Mouse (Mus musculus): Measurements from ENCODE around the gene Hilpda. TPM values are rescaled to one million over a fixed set of nuclear protein-coding genes. Genes with fewer than 3 reads are reported as not detected.

Gene Hilpda
- polyA plus RNA-seq, 1 experiment from 2014 or later: 29.2 TPM

- no peak for DNase-seq (ENCODE audit: low spot score)
- WGBS: 88% methylated on average over 16 of the region's 16 CpGs
- H3K9ac ChIP-seq (ENCODE audit: low read length): no peak overlapping the region
- no peaks in the 10 kb centered on the region for H3K9me3 ChIP-seq (ENCODE audit: control insufficient read depth, low read length)
- no peak overlapping the region for H3K4me3 ChIP-seq (ENCODE audit: low read depth, low read length)
- ATAC-seq (replicated peaks; ENCODE audit: low FRiP score): no peak
- no peak overlapping the region for H3K27ac ChIP-seq (ENCODE audit: low read depth, low read length)
- H3K4me1 ChIP-seq (replicated peaks; ENCODE audit: control insufficient read depth, insufficient read depth, low read length): no peaks in the 10 kb centered on the region
- H3K36me3 ChIP-seq (ENCODE audit: control insufficient read depth, insufficient read depth, low read length): no peaks in the 10 kb centered on the region
- H3K4me2 ChIP-seq (ENCODE audit: low read depth, low read length, severe bottlenecking): no peak overlapping the region
- no peaks in the 10 kb centered on the region for H3K27me3 ChIP-seq (ENCODE audit: control insufficient read depth, insufficient read depth, low read length)
Measured at GRCm38 (mm10) chr6:29308846-29309605, 36.7 kb downstream of the Hilpda start.

GRCm38 (mm10) chr6:29313690-29314202 lies 41.5 kb downstream of the Hilpda start:
- WGBS: 69% methylated on average over 14 of the region's 14 CpGs
- Histone ChIP-seq H3K9ac (ENCODE audit: low read length) (no peak overlapping the region), H3K9me3 (ENCODE audit: control insufficient read depth, low read length) (no peaks in the 10 kb centered on the region), H3K27me3 (ENCODE audit: control insufficient read depth, insufficient read depth, low read length) (no peaks in the 10 kb centered on the region), H3K4me3 (ENCODE audit: low read depth, low read length) (no peak overlapping the region), H3K4me1 (replicated peaks; ENCODE audit: control insufficient read depth, insufficient read depth, low read length) (no peaks in the 10 kb centered on the region), H3K4me2 (ENCODE audit: low read depth, low read length, severe bottlenecking) (no peak overlapping the region), H3K36me3 (ENCODE audit: control insufficient read depth, insufficient read depth, low read length) (no peaks in the 10 kb centered on the region), H3K27ac (ENCODE audit: low read depth, low read length) (no peak overlapping the region)
- no peak for ATAC-seq (replicated peaks; ENCODE audit: low FRiP score)
- no peak for DNase-seq (ENCODE audit: low spot score)

GRCm38 (mm10) chr6:29317286-29317685 lies 45.0 kb downstream of the Hilpda start:
- H3K27ac ChIP-seq (ENCODE audit: low read depth, low read length): no peak overlapping the region
- no peak overlapping the region for H3K9ac ChIP-seq (ENCODE audit: low read length)
- no peak for ATAC-seq (replicated peaks; ENCODE audit: low FRiP score)
- H3K27me3 ChIP-seq (ENCODE audit: control insufficient read depth, insufficient read depth, low read length): no peaks in the 10 kb centered on the region
- H3K36me3 ChIP-seq (ENCODE audit: control insufficient read depth, insufficient read depth, low read length): no peaks in the 10 kb centered on the region
- no peak for DNase-seq (ENCODE audit: low spot score)
- no peak overlapping the region for H3K4me2 ChIP-seq (ENCODE audit: low read depth, low read length, severe bottlenecking)
- no peaks in the 10 kb centered on the region for H3K4me1 ChIP-seq (replicated peaks; ENCODE audit: control insufficient read depth, insufficient read depth, low read length)
- H3K4me3 ChIP-seq (ENCODE audit: low read depth, low read length): no peak overlapping the region
- WGBS: 75% methylated on average over 2 of the region's 2 CpGs
- H3K9me3 ChIP-seq (ENCODE audit: control insufficient read depth, low read length): no peaks in the 10 kb centered on the region

GRCm38 (mm10) chr6:29317941-29318340 lies 45.7 kb downstream of the Hilpda start:
- no peak overlapping the region for H3K4me3 ChIP-seq (ENCODE audit: low read depth, low read length)
- no peaks in the 10 kb centered on the region for H3K36me3 ChIP-seq (ENCODE audit: control insufficient read depth, insufficient read depth, low read length)
- H3K9ac ChIP-seq (ENCODE audit: low read length): no peak overlapping the region
- no peaks in the 10 kb centered on the region for H3K27me3 ChIP-seq (ENCODE audit: control insufficient read depth, insufficient read depth, low read length)
- ATAC-seq (replicated peaks; ENCODE audit: low FRiP score) (no peak), DNase-seq (ENCODE audit: low spot score) (no peak)
- WGBS: 76% methylated on average over 3 of the region's 3 CpGs
- no peak overlapping the region for H3K4me2 ChIP-seq (ENCODE audit: low read depth, low read length, severe bottlenecking)
- no peaks in the 10 kb centered on the region for H3K9me3 ChIP-seq (ENCODE audit: control insufficient read depth, low read length)
- no peak overlapping the region for H3K27ac ChIP-seq (ENCODE audit: low read depth, low read length)
- no peaks in the 10 kb centered on the region for H3K4me1 ChIP-seq (replicated peaks; ENCODE audit: control insufficient read depth, insufficient read depth, low read length)

GRCm38 (mm10) chr6:29318879-29319278 lies 46.6 kb downstream of the Hilpda start, which contains the start of gene Fam71f1:
TSS of gene Fam71f1 (plus strand) at chr6:29319140.
- H3K27ac ChIP-seq (ENCODE audit: low read depth, low read length): no peak within 1 kb of the TSS
- H3K27me3 ChIP-seq (ENCODE audit: control insufficient read depth, insufficient read depth, low read length): no peaks in the 10 kb centered on the region
- H3K4me2 ChIP-seq (ENCODE audit: low read depth, low read length, severe bottlenecking): no peak within 1 kb of the TSS
- H3K4me1 ChIP-seq (replicated peaks; ENCODE audit: control insufficient read depth, insufficient read depth, low read length): no peaks in the 10 kb centered on the region
- no peak within 1 kb of the TSS for H3K9ac ChIP-seq (ENCODE audit: low read length)
- H3K4me3 ChIP-seq (ENCODE audit: low read depth, low read length): no peak within 1 kb of the TSS
- ATAC-seq (replicated peaks; ENCODE audit: low FRiP score) (no peak), DNase-seq (ENCODE audit: low spot score) (no peak)
- 79% methylated on average over 5 of the region's 5 CpGs for WGBS
- H3K9me3 ChIP-seq (ENCODE audit: control insufficient read depth, low read length): no peaks in the 10 kb centered on the region
- H3K36me3 ChIP-seq (ENCODE audit: control insufficient read depth, insufficient read depth, low read length): no peaks in the 10 kb centered on the region

- no peaks in the 10 kb centered on the region for H3K27me3 ChIP-seq (ENCODE audit: control insufficient read depth, insufficient read depth, low read length)
- no peaks in the 10 kb centered on the region for H3K9me3 ChIP-seq (ENCODE audit: control insufficient read depth, low read length)
- no peak overlapping the region for H3K4me3 ChIP-seq (ENCODE audit: low read depth, low read length)
- H3K4me1 ChIP-seq (replicated peaks; ENCODE audit: control insufficient read depth, insufficient read depth, low read length): no peaks in the 10 kb centered on the region
- DNase-seq (ENCODE audit: low spot score) (no peak), ATAC-seq (replicated peaks; ENCODE audit: low FRiP score) (no peak)
- no peaks in the 10 kb centered on the region for H3K36me3 ChIP-seq (ENCODE audit: control insufficient read depth, insufficient read depth, low read length)
- H3K4me2 ChIP-seq (ENCODE audit: low read depth, low read length, severe bottlenecking): no peak overlapping the region
- no peak overlapping the region for H3K9ac ChIP-seq (ENCODE audit: low read length)
- no peak overlapping the region for H3K27ac ChIP-seq (ENCODE audit: low read depth, low read length)
- WGBS: 84% methylated on average over 6 of the region's 6 CpGs
Measured at GRCm38 (mm10) chr6:29321586-29321985, 49.3 kb downstream of the Hilpda start.

GRCm38 (mm10) chr6:29322147-29322546 lies 49.9 kb downstream of the Hilpda start:
- 88% methylated on average over 7 of the region's 7 CpGs for WGBS
- Histone ChIP-seq H3K27ac (ENCODE audit: low read depth, low read length) (no peak overlapping the region), H3K36me3 (ENCODE audit: control insufficient read depth, insufficient read depth, low read length) (no peaks in the 10 kb centered on the region)

GRCm38 (mm10) chr6:29322735-29323134 lies 50.4 kb downstream of the Hilpda start:
- H3K9ac ChIP-seq (ENCODE audit: low read length): no peak overlapping the region
- 76% methylated on average over 4 of the region's 4 CpGs for WGBS
- no peak overlapping the region for H3K27ac ChIP-seq (ENCODE audit: low read depth, low read length)
- no peaks in the 10 kb centered on the region for H3K9me3 ChIP-seq (ENCODE audit: control insufficient read depth, low read length)
- H3K27me3 ChIP-seq (ENCODE audit: control insufficient read depth, insufficient read depth, low read length): no peaks in the 10 kb centered on the region
- no peaks in the 10 kb centered on the region for H3K4me1 ChIP-seq (replicated peaks; ENCODE audit: control insufficient read depth, insufficient read depth, low read length)
- ATAC-seq (replicated peaks; ENCODE audit: low FRiP score) (no peak), DNase-seq (ENCODE audit: low spot score) (no peak)
- no peak overlapping the region for H3K4me3 ChIP-seq (ENCODE audit: low read depth, low read length)
- H3K4me2 ChIP-seq (ENCODE audit: low read depth, low read length, severe bottlenecking): no peak overlapping the region
- no peaks in the 10 kb centered on the region for H3K36me3 ChIP-seq (ENCODE audit: control insufficient read depth, insufficient read depth, low read length)

More at GRCm38 (mm10) chr6:29322147-29322546, 49.9 kb downstream of the Hilpda start:
- no peak for DNase-seq (ENCODE audit: low spot score)
- Histone ChIP-seq H3K4me3 (ENCODE audit: low read depth, low read length) (no peak overlapping the region), H3K9ac (ENCODE audit: low read length) (no peak overlapping the region), H3K4me1 (replicated peaks; ENCODE audit: control insufficient read depth, insufficient read depth, low read length) (no peaks in the 10 kb centered on the region), H3K4me2 (ENCODE audit: low read depth, low read length, severe bottlenecking) (no peak overlapping the region), H3K9me3 (ENCODE audit: control insufficient read depth, low read length) (no peaks in the 10 kb centered on the region), H3K27me3 (ENCODE audit: control insufficient read depth, insufficient read depth, low read length) (no peaks in the 10 kb centered on the region)
- ATAC-seq (replicated peaks; ENCODE audit: low FRiP score): no peak
